Comparison of ENCODE assay signal across 22 mouse cellular contexts in the genomic region with DNA sequence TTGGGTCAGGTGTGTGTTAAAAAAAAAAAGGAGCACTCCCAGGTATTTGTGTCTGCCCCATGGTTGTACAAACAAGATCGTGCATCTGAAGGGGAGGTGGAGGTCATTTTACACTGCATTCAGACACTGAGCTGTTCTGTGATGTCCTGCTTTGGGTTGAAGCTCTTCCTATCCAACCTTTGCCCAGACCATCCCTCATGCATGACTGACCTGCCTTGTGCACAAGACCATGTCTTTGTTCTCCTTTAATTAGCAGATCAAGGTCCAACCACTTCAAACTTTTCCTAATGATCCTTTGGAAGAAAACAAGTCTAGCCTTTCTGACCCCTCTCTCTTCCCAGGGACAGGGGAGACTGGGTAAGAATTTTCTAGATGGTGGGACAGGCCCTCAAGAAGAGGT.
DNase-seq lines count a peak whose midpoint lies in the region; ATAC-seq lines count a peak whose summit lies in the region.
"Had no signal": no experiment of that assay in that cellular context is flagged by ENCODE, and none has a peak within 500 bp of the region (broad histone marks: within the 10 kb centered on the region; RNA-seq: fewer than 3 reads in every experiment).

No protein-coding gene starts in this region.

- H3K9ac ChIP-seq in forebrain, embryonic 12.5 days = no peak overlapping the region
- H3K9ac ChIP-seq: heart, embryonic 15.5 days; hindbrain, embryonic 14.5 days had no signal

- no peak overlapping the region for H3K4me2 ChIP-seq in forebrain, embryonic 12.5 days
- H3K4me2 ChIP-seq: heart, embryonic 11.5 days; heart, embryonic 15.5 days; hindbrain, embryonic 14.5 days had no signal

- H3K4me3 ChIP-seq in forebrain, embryonic 12.5 days (replicated peaks) = no peak overlapping the region
- H3K4me3 ChIP-seq in limb, embryonic 10.5 days = no peak overlapping the region
- H3K4me3 ChIP-seq: embryonic facial prominence, embryonic 10.5 days; erythroblast, embryonic 14.5 days; forebrain, embryonic 10.5 days; heart, adult 2 months; heart, embryonic 15.5 days; hindbrain, embryonic 10.5 days had no signal

- no peaks in the 10 kb centered on the region for H3K27me3 ChIP-seq in forebrain, embryonic 12.5 days
- no peaks in the 10 kb centered on the region for H3K27me3 ChIP-seq in limb, embryonic 10.5 days (ENCODE audit: low read depth, poor library complexity, severe bottlenecking)
- H3K27me3 ChIP-seq: heart, embryonic 15.5 days had no signal

- H3K27ac ChIP-seq in forebrain, embryonic 12.5 days = no peak overlapping the region
- H3K27ac ChIP-seq in limb, embryonic 10.5 days = no peak overlapping the region
- H3K27ac ChIP-seq: embryonic facial prominence, embryonic 10.5 days; forebrain, embryonic 10.5 days; heart, adult 2 months; heart, embryonic 15.5 days; hindbrain, embryonic 10.5 days; hindbrain, embryonic 14.5 days had no signal

- no peaks in the 10 kb centered on the region for H3K4me1 ChIP-seq in forebrain, embryonic 12.5 days
- no peaks in the 10 kb centered on the region for H3K4me1 ChIP-seq in limb, embryonic 10.5 days
- H3K4me1 ChIP-seq: embryonic facial prominence, embryonic 10.5 days; forebrain, embryonic 10.5 days; heart, embryonic 15.5 days; hindbrain, embryonic 10.5 days had no signal

- 48% methylated on average over 1 of the region's 1 CpGs for WGBS in forebrain, embryonic 12.5 days
- 91% methylated on average over 1 of the region's 1 CpGs for WGBS in limb, embryonic 10.5 days

- no peak for ATAC-seq in forebrain, embryonic 12.5 days (ENCODE audit: low FRiP score)
- ATAC-seq in erythroblast, adult 5-6 weeks (replicated peaks; ENCODE audit: low FRiP score, poor library complexity, severe bottlenecking) = no peak
- ATAC-seq: forebrain, embryonic 16.5 days had no signal

- peak; percentile 10 for DNase-seq in retina, postnatal 1 day
- DNase-seq in retina, embryonic 14.5 days (ENCODE audit: low spot score) = no peak
- peak; percentile 93 for DNase-seq in kidney, adult 9 months
- peak; percentile 50 for DNase-seq in kidney, postnatal 10 days
- DNase-seq in limb, embryonic 10.5 days (ENCODE audit: low spot score) = no peak
- DNase-seq: adrenal gland, adult 8-10 months; adrenal gland, postnatal 36 days; cerebellum, adult 2 months; cerebellum, postnatal 10 days; gastrocnemius, postnatal 14 days; heart, adult 2 months; heart, postnatal 14 days had no signal

- H3K9me3 ChIP-seq in forebrain, embryonic 12.5 days = no peaks in the 10 kb centered on the region
- H3K9me3 ChIP-seq in limb, embryonic 10.5 days (replicated peaks) = no peaks in the 10 kb centered on the region
- H3K9me3 ChIP-seq: embryonic facial prominence, embryonic 10.5 days; forebrain, embryonic 10.5 days; heart, embryonic 15.5 days; hindbrain, embryonic 10.5 days had no signal

- H3K36me3 ChIP-seq in forebrain, embryonic 12.5 days (replicated peaks) = no peaks in the 10 kb centered on the region
- H3K36me3 ChIP-seq in limb, embryonic 10.5 days = no peaks in the 10 kb centered on the region
- H3K36me3 ChIP-seq: embryonic facial prominence, embryonic 10.5 days; forebrain, embryonic 10.5 days; heart, embryonic 15.5 days; hindbrain, embryonic 10.5 days had no signal

Comparison
In these comparisons a context has a peak if more than half of its experiments do, and no peak if none do; other contexts are left out.
1. DNase-seq: peak in retina, postnatal 1 day (single experiment), kidney, adult 9 months (single experiment) and kidney, postnatal 10 days (single experiment); none in retina, embryonic 14.5 days (single experiment) and limb, embryonic 10.5 days (single experiment).